Mouse (Mus musculus) E14TG2a.4 (cell line): Measurements from ENCODE around the gene Tnr.
A peak's percentile ranks its signal among the peaks of the same experiment; 100 is the strongest.

ENCODE experiments used
- CTCF ChIP-seq: conservative IDR thresholded peaks from 2 replicates; pipeline ENCODE4 v1.5.1; 2014; ENCODE audit warnings: low read length
- NANOG ChIP-seq: IDR thresholded peaks from 2 replicates; pipeline ENCODE4 v1.6.1; 2014; ENCODE audit warnings: borderline replicate concordance, low read length, mixed read lengths
- POU5F1 ChIP-seq: IDR thresholded peaks from 2 replicates; pipeline ENCODE4 v1.6.1; 2014; ENCODE audit warnings: low read length, borderline replicate concordance

DNA sequence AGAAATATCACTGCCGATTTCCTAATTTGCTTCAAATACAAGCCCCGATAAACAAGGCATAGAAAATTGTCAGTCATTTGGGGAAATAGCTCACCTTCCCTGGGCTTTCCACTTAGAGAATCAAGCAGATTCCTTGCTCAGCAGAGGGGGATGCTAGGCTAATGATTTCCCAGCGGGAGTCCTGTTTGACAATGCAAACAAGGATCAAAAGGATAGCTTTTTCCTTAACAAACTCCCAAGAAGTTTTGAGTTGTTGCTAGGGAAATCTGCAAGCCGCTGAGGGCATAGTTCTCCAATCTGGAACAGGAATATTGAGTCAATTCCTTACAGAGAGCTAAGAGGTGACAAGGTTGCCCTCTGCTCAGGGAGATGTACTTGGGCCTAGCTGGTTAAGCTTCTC lies 311.6 kb downstream of the Tnr start:
- TF ChIP-seq CTCF = no peak
- TF ChIP-seq NANOG = peak; percentile 89
- TF ChIP-seq POU5F1 = no peak
